Mouse (Mus musculus): ENCODE data around the gene Gpr37l1.

The Gpr37l1 gene

GRCm38 (mm10) chr1:135181275-135181674 lies 13.8 kb upstream of the Gpr37l1 start:
- DNase-seq = no peak

GRCm38 (mm10) chr1:135180830-135181229 lies 13.3 kb upstream of the Gpr37l1 start:
- no peak for DNase-seq

GRCm38 (mm10) chr1:135178863-135179262 lies 11.4 kb upstream of the Gpr37l1 start:
- DNase-seq = no peak

- DNase-seq = no peak
Observed at GRCm38 (mm10) chr1:135177724-135178123, 10.2 kb upstream of the Gpr37l1 start.

- DNase-seq = no peak
Observed at GRCm38 (mm10) chr1:135175176-135175575, 7.7 kb upstream of the Gpr37l1 start.

- no peak for DNase-seq
Observed at GRCm38 (mm10) chr1:135173311-135173710, 5.8 kb upstream of the Gpr37l1 start.

GRCm38 (mm10) chr1:135171984-135172383 lies 4.5 kb upstream of the Gpr37l1 start:
- peak; percentile 88 to 89 for DNase-seq

GRCm38 (mm10) chr1:135171202-135171601 lies 3.7 kb upstream of the Gpr37l1 start:
- DNase-seq = no peak

- DNase-seq = no peak
Observed at GRCm38 (mm10) chr1:135170299-135170698, 2.8 kb upstream of the Gpr37l1 start.

- DNase-seq = peak; percentile 67 to 68
Observed at GRCm38 (mm10) chr1:135169556-135170224, 2.2 kb upstream of the Gpr37l1 start.

- no peak for DNase-seq
Observed at GRCm38 (mm10) chr1:135168453-135169200, 1.1 kb upstream of the Gpr37l1 start.

GRCm38 (mm10) chr1:135162720-135163119 lies 4.8 kb downstream of the Gpr37l1 start:
- peak in 1 of 2 experiments; percentile 50 for DNase-seq

- peak in 1 of 2 experiments; percentile 62 for DNase-seq
Observed at GRCm38 (mm10) chr1:135160411-135161050, 7.0 kb downstream of the Gpr37l1 start.

- no peak for DNase-seq
Observed at GRCm38 (mm10) chr1:135159556-135160123, 7.8 kb downstream of the Gpr37l1 start.

- peak in 1 of 2 experiments; percentile 46 for DNase-seq
Observed at GRCm38 (mm10) chr1:135159074-135159473, 8.4 kb downstream of the Gpr37l1 start.

- peak; percentile 53 to 65 for DNase-seq
Observed at GRCm38 (mm10) chr1:135158633-135159032, 8.8 kb downstream of the Gpr37l1 start.

GRCm38 (mm10) chr1:135156300-135156699 lies 11.2 kb downstream of the Gpr37l1 start:
- DNase-seq = no peak

GRCm38 (mm10) chr1:135154411-135154959 lies 13.0 kb downstream of the Gpr37l1 start:
- peak; percentile 84 to 88 for DNase-seq

- no peak for DNase-seq
Observed at GRCm38 (mm10) chr1:135154011-135154410, 13.5 kb downstream of the Gpr37l1 start.

- DNase-seq = peak in 1 of 2 experiments; percentile 44
Observed at GRCm38 (mm10) chr1:135148996-135149395, 18.5 kb downstream of the Gpr37l1 start.

GRCm38 (mm10) chr1:135148476-135148875 lies 19.0 kb downstream of the Gpr37l1 start:
- no peak for DNase-seq

- DNase-seq = no peak
Observed at GRCm38 (mm10) chr1:135147702-135148058, 19.8 kb downstream of the Gpr37l1 start.
